Mouse (Mus musculus) WW6 (cell line): ENCODE results near the gene Trim11.

Experiments used
- DNase-seq: peaks from one replicate; pipeline ENCODE4 v3.0.0-alpha.2; 2013; ENCODE audit warnings: low read depth, low spot score

The Trim11 gene

GRCm38 (mm10) chr11:58980381-58980990 lies 2.6 kb downstream of the Trim11 start:
- no peak for DNase-seq

GRCm38 (mm10) chr11:58981541-58982447 lies 3.9 kb downstream of the Trim11 start:
- DNase-seq, result no peak

- no peak for DNase-seq
Measured at GRCm38 (mm10) chr11:58982471-58983097, 4.7 kb downstream of the Trim11 start.

- no peak for DNase-seq
Measured at GRCm38 (mm10) chr11:58983691-58984341, 5.9 kb downstream of the Trim11 start.

- no peak for DNase-seq
Measured at GRCm38 (mm10) chr11:58984657-58985056, 6.8 kb downstream of the Trim11 start.

GRCm38 (mm10) chr11:58985299-58985917 lies 7.5 kb downstream of the Trim11 start:
- no peak for DNase-seq

GRCm38 (mm10) chr11:58989166-58989565 lies 11.3 kb downstream of the Trim11 start:
- DNase-seq, result no peak

GRCm38 (mm10) chr11:58990141-58990540 lies 12.2 kb downstream of the Trim11 start:
- DNase-seq, result no peak

- DNase-seq, result no peak
Measured at GRCm38 (mm10) chr11:58990794-58991193, 12.9 kb downstream of the Trim11 start.

GRCm38 (mm10) chr11:58991911-58992310 lies 14.0 kb downstream of the Trim11 start:
- no peak for DNase-seq

GRCm38 (mm10) chr11:58993091-58993670 lies 15.3 kb downstream of the Trim11 start:
- no peak for DNase-seq

GRCm38 (mm10) chr11:58994337-58994826 lies 16.5 kb downstream of the Trim11 start:
- DNase-seq, result peak; percentile 89

GRCm38 (mm10) chr11:58995061-58995806 lies 17.3 kb downstream of the Trim11 start:
- DNase-seq, result no peak

- no peak for DNase-seq
Measured at GRCm38 (mm10) chr11:58995807-58996370, 18.0 kb downstream of the Trim11 start.

- no peak for DNase-seq
Measured at GRCm38 (mm10) chr11:58997541-58997940, 19.6 kb downstream of the Trim11 start.

- DNase-seq, result no peak
Measured at GRCm38 (mm10) chr11:58999158-58999557, 21.3 kb downstream of the Trim11 start.

GRCm38 (mm10) chr11:58999830-59000229 lies 21.9 kb downstream of the Trim11 start:
- DNase-seq, result no peak

GRCm38 (mm10) chr11:59000635-59001034 lies 22.7 kb downstream of the Trim11 start:
- DNase-seq, result no peak

GRCm38 (mm10) chr11:59002327-59003079 lies 24.6 kb downstream of the Trim11 start:
- no peak for DNase-seq
